Mouse (Mus musculus) lung, adult 2 months (tissue): ENCODE results near the gene Anxa11.

Experiments
- CTCF ChIP-seq: fragments of 200-500 bp; IDR thresholded peaks from 2 replicates; pipeline ENCODE4 v1.5.1; 2011; ENCODE audit warnings: mild to moderate bottlenecking, low read length, control low read depth; ENCODE audit not compliant: insufficient read depth
- POLR2A ChIP-seq: fragments of 200-500 bp; IDR thresholded peaks from 2 replicates; pipeline ENCODE4 v1.6.1; 2011; ENCODE audit warnings: low read depth, mild to moderate bottlenecking, control low read depth, low read length, borderline replicate concordance; ENCODE audit errors: extremely low read depth

DNA sequence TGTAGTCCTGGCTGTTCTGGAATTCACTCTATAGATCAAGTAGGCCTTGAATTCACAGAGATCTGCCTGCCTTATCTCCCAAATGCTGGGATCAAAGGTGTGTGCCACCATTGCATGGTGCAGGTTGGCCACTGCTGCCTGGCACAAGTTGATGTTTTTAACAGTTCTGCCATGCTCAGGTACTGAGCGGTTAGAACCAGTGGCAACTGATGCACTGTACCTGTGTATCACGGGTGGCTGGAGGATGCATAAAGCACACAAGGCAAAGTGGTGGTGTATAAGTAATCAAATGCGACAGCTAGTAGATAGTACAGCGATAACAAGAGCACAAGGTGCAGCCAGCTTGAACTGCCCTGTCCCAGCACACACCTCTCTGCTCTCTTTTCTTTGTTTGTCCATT is 2.4 kb downstream of the Anxa11 start:
- TF ChIP-seq CTCF (no peak), POLR2A (no peak)
